Mouse (Mus musculus) limb, embryonic 14.5 days (tissue): ENCODE measurements around the gene Tbx3. TPM values are rescaled to one million over a fixed set of nuclear protein-coding genes. Genes with fewer than 3 reads are reported as not detected.
A peak's percentile ranks its signal among the peaks of the same experiment; 100 is the strongest.

ENCODE experiments used
- ATAC-seq: fragments of 200-750 bp; cut with Nextera tagmentation; 2 replicates; pipeline ENCODE4 v1.8.0; 2017; ENCODE audit warnings: low read depth, moderate number of reproducible peaks, moderate TSS enrichment; ENCODE audit not compliant: low FRiP score
- DNase-seq: peaks from one replicate; pipeline ENCODE4 v3.0.0-alpha.2; 2015; ENCODE audit warnings: low spot score
- H3K27ac ChIP-seq: fragments of 300-500 bp; sonication (generic); replicated peaks from 2 replicates; pipeline ENCODE4 v1.5.1; 2014; ENCODE audit warnings: low read depth, mild to moderate bottlenecking, low read length, moderate library complexity, mixed read lengths
- H3K27me3 ChIP-seq: fragments of 300-500 bp; sonication (generic); 2 replicates; pipeline ENCODE4 v1.6.1; 2014; ENCODE audit warnings: low read length, mixed read lengths; ENCODE audit not compliant: control insufficient read depth, insufficient read depth
- H3K36me3 ChIP-seq: fragments of 300-500 bp; sonication (generic); 2 replicates; pipeline ENCODE4 v1.6.1; 2014; ENCODE audit warnings: mild to moderate bottlenecking, low read length, moderate library complexity, mixed read lengths; ENCODE audit not compliant: control insufficient read depth, insufficient read depth
- H3K4me1 ChIP-seq: fragments of 300-500 bp; sonication (generic); 2 replicates; pipeline ENCODE4 v1.6.1; 2014; ENCODE audit warnings: antibody characterized with exemption, low read length, mixed read lengths; ENCODE audit not compliant: control insufficient read depth, insufficient read depth
- H3K4me2 ChIP-seq: fragments of 300-500 bp; sonication (generic); replicated peaks from 2 replicates; pipeline ENCODE4 v1.6.1; 2014; ENCODE audit warnings: low read depth, mild to moderate bottlenecking, low read length, moderate library complexity; ENCODE audit not compliant: severe bottlenecking
- H3K4me3 ChIP-seq: fragments of 300-500 bp; sonication (generic); replicated peaks from 2 replicates; pipeline ENCODE4 v1.5.1; 2014; ENCODE audit warnings: low read length
- H3K9ac ChIP-seq: fragments of 300-500 bp; sonication (generic); 2 replicates; pipeline ENCODE4 v1.6.1; 2014; ENCODE audit warnings: mild to moderate bottlenecking, low read depth, low read length, moderate library complexity; ENCODE audit not compliant: severe bottlenecking
- H3K9me3 ChIP-seq: fragments of 300-500 bp; sonication (generic); 2 replicates; pipeline ENCODE4 v1.6.1; 2016; ENCODE audit warnings: low read length; ENCODE audit not compliant: control insufficient read depth
- POLR2A ChIP-seq: fragments of 200-500 bp; IDR thresholded peaks from 2 replicates; pipeline ENCODE4 v1.8.0; 2012; ENCODE audit warnings: inconsistent platforms, mild to moderate bottlenecking, moderate library complexity, borderline replicate concordance; ENCODE audit not compliant: insufficient read depth, insufficient read length; ENCODE audit errors: extremely low read depth
- WGBS: fragments of 180-500 bp; shearing (Covaris S2); extraction: QIAGEN DNeasy Blood & Tissue Kit; methylation state at CpG from one replicate; pipeline ENCODE4 v1.1.7; 2014; 5-methylcytosine and 5-hydroxymethylcytosine counted together
- polyA plus RNA-seq, 2 experiments: library from polyadenylated mRNA; depleted of rRNA in 1 of 2; stranded (reverse) in 1 of 2; unstranded in 1 of 2; fragments of >200 nt; fragmentation: Nextera tagmentation in 1 of 2; extraction: Ambion mirVana in 1 of 2; gene quantifications; 2 replicates each; pipeline versions ENCODE4 v1.2.1 to v1.2.3; 2012 to 2014

The Tbx3 gene
- polyA plus RNA-seq, 2 experiments, result 18.6 to 23.9 TPM

GRCm38 (mm10) chr5:119626662-119627061 lies 43.8 kb upstream of the Tbx3 start:
- H3K36me3 ChIP-seq, result no peaks in the 10 kb centered on the region
- no peaks in the 10 kb centered on the region for H3K9me3 ChIP-seq
- DNase-seq (no peak), ATAC-seq (no peak)
- H3K27ac ChIP-seq, result no peak overlapping the region
- no peak overlapping the region; the same call in 1 of the 2 replicates for H3K9ac ChIP-seq
- peak overlapping the region; percentile 2; the same call in 1 of the 2 replicates for H3K4me3 ChIP-seq
- peak overlapping the region; percentile 29 for H3K4me2 ChIP-seq
- 3% methylated on average over 22 of the region's 22 CpGs for WGBS
- peaks cover 68% of the 10 kb centered on the region for H3K27me3 ChIP-seq
- peaks cover 32% of the 10 kb centered on the region for H3K4me1 ChIP-seq
- no peak for TF ChIP-seq POLR2A

GRCm38 (mm10) chr5:119628100-119628499 lies 42.4 kb upstream of the Tbx3 start:
- Histone ChIP-seq H3K4me3 (no peak overlapping the region), H3K27me3 (peaks cover 64% of the 10 kb centered on the region), H3K36me3 (no peaks in the 10 kb centered on the region), H3K4me2 (no peak overlapping the region), H3K4me1 (peaks cover 32% of the 10 kb centered on the region), H3K9ac (no peak overlapping the region), H3K9me3 (no peaks in the 10 kb centered on the region), H3K27ac (no peak overlapping the region)
- ATAC-seq, result no peak
- WGBS, result 57% methylated on average over 3 of the region's 3 CpGs
- no peak for DNase-seq
- TF ChIP-seq POLR2A, result no peak

GRCm38 (mm10) chr5:119628746-119629327 lies 41.6 kb upstream of the Tbx3 start:
- Histone ChIP-seq H3K4me1 (peaks cover 32% of the 10 kb centered on the region), H3K4me2 (no peak overlapping the region), H3K4me3 (no peak overlapping the region), H3K27me3 (peaks cover 57% of the 10 kb centered on the region), H3K36me3 (no peaks in the 10 kb centered on the region), H3K9me3 (no peaks in the 10 kb centered on the region), H3K27ac (no peak overlapping the region), H3K9ac (no peak overlapping the region)
- ATAC-seq (no peak), DNase-seq (no peak)
- WGBS, result 8% methylated on average over 9 of the region's 12 CpGs
- no peak for TF ChIP-seq POLR2A

GRCm38 (mm10) chr5:119633581-119633980 lies 36.9 kb upstream of the Tbx3 start:
- no peak for TF ChIP-seq POLR2A
- Histone ChIP-seq H3K4me3 (no peak overlapping the region), H3K9ac (no peak overlapping the region), H3K36me3 (no peaks in the 10 kb centered on the region), H3K27ac (no peak overlapping the region), H3K4me2 (no peak overlapping the region), H3K27me3 (0 out of 2 replicates have a peak, but pooled peaks cover 16% of the 10 kb centered on the region), H3K9me3 (no peaks in the 10 kb centered on the region), H3K4me1 (peaks cover 8% of the 10 kb centered on the region)
- no peak for ATAC-seq
- 87% methylated on average over 4 of the region's 4 CpGs for WGBS
- DNase-seq, result no peak

- no peaks in the 10 kb centered on the region for H3K36me3 ChIP-seq
- no peak overlapping the region for H3K9ac ChIP-seq
- ATAC-seq, result no peak
- TF ChIP-seq POLR2A, result no peak
- no peak for DNase-seq
- H3K4me2 ChIP-seq, result no peak overlapping the region
- no peaks in the 10 kb centered on the region for H3K9me3 ChIP-seq
- no peak overlapping the region for H3K4me3 ChIP-seq
- 0 out of 2 replicates have a peak, but pooled peaks cover 18% of the 10 kb centered on the region for H3K27me3 ChIP-seq
- H3K4me1 ChIP-seq, result peaks cover 4% of the 10 kb centered on the region; the same call in 1 of the 2 replicates
- WGBS, result 57% methylated on average over 2 of the region's 2 CpGs
- H3K27ac ChIP-seq, result no peak overlapping the region
Observed at GRCm38 (mm10) chr5:119634861-119635260, 35.6 kb upstream of the Tbx3 start.
